Mouse (Mus musculus) inflammation-experienced regulatory T-cells, adult 16 weeks (primary cell): ENCODE measurements around the gene Susd5. TPM values are rescaled to one million over a fixed set of nuclear protein-coding genes. Genes with fewer than 3 reads are reported as not detected.

Experiments used
- polyA plus RNA-seq: library from polyadenylated mRNA; unstranded; fragments of 100-300 nt; shearing (Covaris generic); gene quantifications from one replicate; pipeline ENCODE4 v1.2.1, GENCODE M21; 2017

Gene Susd5
- not detected for polyA plus RNA-seq

DNA sequence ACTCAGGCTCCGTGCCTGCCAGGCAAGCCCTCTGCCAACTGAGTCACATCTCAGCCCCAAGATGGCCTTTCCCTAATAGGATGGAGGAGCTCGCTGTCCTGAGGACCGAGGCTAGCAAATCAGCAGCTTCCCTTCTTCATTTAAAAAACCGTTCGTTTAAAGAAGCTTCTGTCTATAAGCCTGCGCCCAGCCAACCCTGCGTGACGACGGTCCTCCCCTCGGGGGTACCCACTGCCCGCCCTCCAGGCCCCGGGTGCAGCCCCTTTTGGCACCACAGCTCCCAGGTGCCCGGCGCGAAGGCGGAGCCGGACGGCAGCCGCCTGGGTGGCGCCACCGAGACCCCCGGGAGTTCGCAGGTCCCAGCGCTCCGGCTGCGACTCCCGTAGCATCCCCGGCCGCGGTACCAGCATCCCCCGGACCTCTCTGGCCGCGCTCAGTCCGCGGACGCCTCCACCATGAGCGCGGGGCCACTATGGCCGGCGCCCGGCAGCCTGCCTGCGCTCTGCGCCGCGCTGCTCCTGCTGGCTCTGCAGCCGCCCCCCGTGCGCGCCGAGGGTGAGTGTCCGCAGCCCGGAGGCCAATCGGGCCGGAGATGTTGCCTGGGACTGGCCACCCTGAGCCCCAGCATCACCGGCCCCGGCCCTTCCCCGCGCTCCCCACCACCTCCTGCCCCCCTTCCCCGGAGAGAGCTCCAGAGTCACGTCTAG lies at the start of gene Susd5:
Gene Susd5 (plus strand): TSS at position 51 of the 707 bp plus-strand sequence.

GRCm38 (mm10) chr9:114046028-114046427 lies 10.9 kb upstream of the Susd5 start, which contains the start of gene Fbxl2:
Gene Fbxl2 (minus strand): TSS chr9:114046191.

Other genes starting within 250 kb of the Susd5 start
- gene Ubp1, start 126.2 kb upstream of the Susd5 start, polyA plus RNA-seq: 12.4 TPM
- gene Fbxl2, start 10.9 kb upstream of the Susd5 start, polyA plus RNA-seq: 1.7 TPM